Mouse (Mus musculus): ENCODE results near the gene Krt8. TPM values are rescaled to one million over a fixed set of nuclear protein-coding genes. Genes with fewer than 3 reads are reported as not detected.

Krt8 gene
- polyA plus RNA-seq, 1 experiment from 2014 or later = 183 TPM

DNA sequence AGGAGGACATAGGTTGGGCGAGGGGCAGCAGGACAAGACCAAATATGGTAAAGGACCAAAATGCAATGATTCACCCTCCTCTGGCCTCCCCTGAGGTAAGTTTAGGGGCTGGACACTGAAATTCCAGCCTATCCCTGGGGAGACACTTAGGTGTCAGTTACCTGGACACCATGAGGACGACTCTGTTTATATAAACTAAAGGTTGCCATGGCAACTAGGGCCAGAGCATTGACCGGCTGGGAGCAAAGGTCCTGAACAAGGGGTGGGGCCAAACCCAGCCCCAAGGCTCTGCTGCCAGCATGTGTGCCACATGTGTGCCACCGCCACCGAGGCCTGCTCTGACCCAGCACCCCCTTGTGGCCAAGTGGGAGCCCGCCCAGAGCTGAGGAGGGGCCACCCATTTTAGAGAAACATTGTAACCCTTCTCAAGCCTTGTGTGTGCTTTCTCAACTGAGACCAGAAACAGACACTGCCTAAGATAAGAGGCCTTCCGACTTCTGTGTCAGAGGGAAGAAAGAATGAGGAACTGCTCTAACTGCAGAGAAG lies 13.7 kb upstream of the Krt8 start:
- Histone ChIP-seq H3K4me2 (no peak overlapping the region), H3K9me3 (ENCODE audit: low read depth, low read length) (no peaks in the 10 kb centered on the region), H3K27me3 (ENCODE audit: insufficient read depth, low read length) (no peaks in the 10 kb centered on the region), H3K36me3 (ENCODE audit: insufficient read depth) (no peaks in the 10 kb centered on the region), H3K9ac (no peak overlapping the region), H3K4me3 (ENCODE audit: low read depth, low read length) (no peak overlapping the region), H3K27ac (ENCODE audit: low read depth) (peak overlapping the region; percentile 85; the same call in 1 of the 2 replicates), H3K4me1 (ENCODE audit: insufficient read depth) (peaks cover 10% of the 10 kb centered on the region; the same call in 1 of the 2 replicates)
- peak; percentile 65 for TF ChIP-seq CTCF (IDR thresholded peaks at IDR 0.05; ENCODE audit: low read depth)
- ATAC-seq (ENCODE audit: insufficient read depth) = no peak
- peak; percentile 44 for DNase-seq
- 19% methylated on average over 7 of the region's 7 CpGs for WGBS

- no peak for TF ChIP-seq CTCF (IDR thresholded peaks at IDR 0.05; ENCODE audit: low read depth)
- H3K9ac ChIP-seq = no peak overlapping the region
- peak overlapping the region; percentile 85 for H3K27ac ChIP-seq (ENCODE audit: low read depth)
- DNase-seq = peak; percentile 56
- 11% methylated on average over 7 of the region's 7 CpGs for WGBS
- no peaks in the 10 kb centered on the region for H3K9me3 ChIP-seq (ENCODE audit: low read depth, low read length)
- no peak overlapping the region for H3K4me3 ChIP-seq (ENCODE audit: low read depth, low read length)
- no peaks in the 10 kb centered on the region for H3K27me3 ChIP-seq (ENCODE audit: insufficient read depth, low read length)
- peak; percentile 69 for ATAC-seq (ENCODE audit: insufficient read depth)
- no peaks in the 10 kb centered on the region for H3K36me3 ChIP-seq (ENCODE audit: insufficient read depth)
- H3K4me2 ChIP-seq = peak overlapping the region; percentile 10; the same call in 1 of the 2 replicates
- H3K4me1 ChIP-seq (ENCODE audit: insufficient read depth) = peaks cover 10% of the 10 kb centered on the region; the same call in 1 of the 2 replicates
Measured at GRCm38 (mm10) chr15:102016787-102017186, 12.5 kb upstream of the Krt8 start.

- Histone ChIP-seq H3K4me1 (ENCODE audit: insufficient read depth) (peaks cover 10% of the 10 kb centered on the region; the same call in 1 of the 2 replicates), H3K4me3 (ENCODE audit: low read depth, low read length) (no peak overlapping the region), H3K36me3 (ENCODE audit: insufficient read depth) (no peaks in the 10 kb centered on the region), H3K27me3 (ENCODE audit: insufficient read depth, low read length) (no peaks in the 10 kb centered on the region), H3K4me2 (no peak overlapping the region), H3K9ac (no peak overlapping the region), H3K9me3 (ENCODE audit: low read depth, low read length) (no peaks in the 10 kb centered on the region), H3K27ac (ENCODE audit: low read depth) (peak overlapping the region; percentile 85)
- DNase-seq (peak; percentile 43), ATAC-seq (ENCODE audit: insufficient read depth) (peak; percentile 40)
- WGBS = 11% methylated on average over 3 of the region's 3 CpGs
- TF ChIP-seq CTCF (IDR thresholded peaks at IDR 0.05; ENCODE audit: low read depth) = no peak
Measured at GRCm38 (mm10) chr15:102016096-102016495, 11.8 kb upstream of the Krt8 start.

- Histone ChIP-seq H3K4me2 (no peak overlapping the region), H3K9ac (no peak overlapping the region), H3K36me3 (ENCODE audit: insufficient read depth) (no peaks in the 10 kb centered on the region), H3K4me3 (ENCODE audit: low read depth, low read length) (no peak overlapping the region), H3K27me3 (ENCODE audit: insufficient read depth, low read length) (no peaks in the 10 kb centered on the region), H3K27ac (ENCODE audit: low read depth) (no peak overlapping the region), H3K4me1 (ENCODE audit: insufficient read depth) (peaks cover 10% of the 10 kb centered on the region; the same call in 1 of the 2 replicates), H3K9me3 (ENCODE audit: low read depth, low read length) (no peaks in the 10 kb centered on the region)
- no peak for ATAC-seq (ENCODE audit: insufficient read depth)
- DNase-seq = no peak
- 22% methylated on average over 2 of the region's 4 CpGs for WGBS
- no peak for TF ChIP-seq CTCF (IDR thresholded peaks at IDR 0.05; ENCODE audit: low read depth)
Measured at GRCm38 (mm10) chr15:102014848-102015247, 10.6 kb upstream of the Krt8 start.

DNA sequence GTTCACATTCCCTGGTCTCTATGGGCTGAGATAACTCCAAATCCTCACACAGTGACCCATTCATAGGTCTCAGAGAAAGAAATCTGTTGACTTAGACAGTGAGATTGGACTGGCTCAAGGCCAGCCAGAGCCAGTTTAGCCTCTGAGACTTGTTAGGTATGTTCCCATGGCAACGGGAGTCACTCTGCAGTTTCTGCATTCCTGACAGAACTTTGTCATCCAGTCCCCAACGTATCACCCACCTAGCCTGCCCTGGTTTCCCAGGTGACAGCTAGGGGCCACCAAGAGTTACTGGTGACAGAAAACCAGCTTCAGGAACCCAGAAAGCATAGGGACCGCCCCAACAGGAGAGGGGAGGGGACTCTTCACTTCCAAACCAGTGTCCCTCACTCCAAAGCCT lies 9.4 kb upstream of the Krt8 start:
- Histone ChIP-seq H3K9ac (no peak overlapping the region), H3K27me3 (ENCODE audit: insufficient read depth, low read length) (no peaks in the 10 kb centered on the region), H3K4me1 (ENCODE audit: insufficient read depth) (peaks cover 10% of the 10 kb centered on the region; the same call in 1 of the 2 replicates), H3K9me3 (ENCODE audit: low read depth, low read length) (no peaks in the 10 kb centered on the region), H3K4me2 (no peak overlapping the region), H3K27ac (ENCODE audit: low read depth) (peak overlapping the region; percentile 87), H3K4me3 (ENCODE audit: low read depth, low read length) (no peak overlapping the region), H3K36me3 (ENCODE audit: insufficient read depth) (no peaks in the 10 kb centered on the region)
- ATAC-seq (ENCODE audit: insufficient read depth) = peak; percentile 17; the same call in 1 of the 2 replicates
- DNase-seq = peak; percentile 87
- no peak for TF ChIP-seq CTCF (IDR thresholded peaks at IDR 0.05; ENCODE audit: low read depth)
- whole genome bisulfite sequencing = 33% methylated on average over 3 of the region's 3 CpGs

DNA sequence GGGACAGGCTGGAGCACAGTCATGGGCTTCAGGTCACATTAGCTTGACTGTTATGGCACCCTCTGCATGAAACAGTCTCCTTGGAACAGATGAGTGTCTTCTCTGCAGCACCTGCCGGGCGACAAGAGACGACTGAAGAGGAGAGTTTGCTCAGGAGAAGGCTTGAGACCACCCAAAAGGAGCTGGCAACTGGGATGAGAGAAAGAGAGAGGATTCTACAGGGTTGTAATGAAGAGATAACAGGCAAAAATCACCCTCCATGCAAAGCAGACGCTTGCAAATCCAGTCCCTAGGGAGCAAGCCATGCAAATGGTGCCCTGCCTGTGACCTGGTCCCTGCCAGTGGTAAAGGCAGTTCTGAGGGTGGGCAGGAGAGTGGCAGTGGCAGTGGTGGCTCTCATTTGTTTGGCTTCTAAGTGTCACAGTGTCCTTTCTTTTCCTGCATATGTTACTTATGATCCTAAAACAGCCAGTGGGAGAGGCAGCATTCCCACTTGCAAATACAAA lies 8.0 kb upstream of the Krt8 start:
- ATAC-seq (ENCODE audit: insufficient read depth) = no peak
- Histone ChIP-seq H3K27me3 (ENCODE audit: insufficient read depth, low read length) (no peaks in the 10 kb centered on the region), H3K9ac (no peak overlapping the region), H3K4me2 (no peak overlapping the region), H3K4me1 (ENCODE audit: insufficient read depth) (peaks cover 8% of the 10 kb centered on the region; the same call in 1 of the 2 replicates), H3K4me3 (ENCODE audit: low read depth, low read length) (no peak overlapping the region), H3K36me3 (ENCODE audit: insufficient read depth) (no peaks in the 10 kb centered on the region), H3K9me3 (ENCODE audit: low read depth, low read length) (no peaks in the 10 kb centered on the region), H3K27ac (ENCODE audit: low read depth) (peak overlapping the region; percentile 87; the same call in 1 of the 2 replicates)
- no peak for TF ChIP-seq CTCF (IDR thresholded peaks at IDR 0.05; ENCODE audit: low read depth)
- no peak for DNase-seq
- WGBS = 46% methylated on average over 4 of the region's 4 CpGs

- Histone ChIP-seq H3K4me3 (ENCODE audit: low read depth, low read length) (no peak overlapping the region), H3K9me3 (ENCODE audit: low read depth, low read length) (no peaks in the 10 kb centered on the region), H3K36me3 (ENCODE audit: insufficient read depth) (no peaks in the 10 kb centered on the region), H3K9ac (no peak overlapping the region), H3K27me3 (ENCODE audit: insufficient read depth, low read length) (peaks cover 2% of the 10 kb centered on the region; the same call in 1 of the 2 replicates), H3K27ac (ENCODE audit: low read depth) (no peak overlapping the region), H3K4me2 (no peak overlapping the region), H3K4me1 (ENCODE audit: insufficient read depth) (peaks cover 8% of the 10 kb centered on the region)
- ATAC-seq (ENCODE audit: insufficient read depth) (peak; percentile 57), DNase-seq (peak; percentile 79)
- no peak for TF ChIP-seq CTCF (IDR thresholded peaks at IDR 0.05; ENCODE audit: low read depth)
- 35% methylated on average over 3 of the region's 3 CpGs for WGBS
Measured at GRCm38 (mm10) chr15:102010569-102011245, 6.4 kb upstream of the Krt8 start.
